Mouse (Mus musculus): ENCODE results near the gene Eno3. TPM values are rescaled to one million over a fixed set of nuclear protein-coding genes. Genes with fewer than 3 reads are reported as not detected.

Eno3 gene
- total and polyA plus RNA-seq, 3 experiments, result 11.2 to 26.4 (median 23.0) TPM

GRCm38 (mm10) chr11:70638714-70639278 lies 18.2 kb upstream of the Eno3 start, which contains the start of gene Gp1ba:
TSS of gene Gp1ba (plus strand) at chr11:70639122.
- H3K4me3 ChIP-seq (replicated peaks in 1 of 3; ENCODE audit: low read depth in 2 of 3, low read length in 2 of 3, poor library complexity in 1 of 3), result no peak within 1 kb of the TSS
- H3K36me3 ChIP-seq (replicated peaks in 1 of 2; ENCODE audit: control insufficient read depth in 1 of 2, insufficient read depth in 1 of 2, low read length in 1 of 2), result peaks cover 0 to 27% of the 10 kb centered on the region in 2 experiments
- H3K4me1 ChIP-seq (ENCODE audit: control insufficient read depth in 1 of 2, insufficient read depth in 2 of 2), result no peaks in the 10 kb centered on the region
- H3K27ac ChIP-seq (ENCODE audit: insufficient read depth, low read depth), result no peak within 1 kb of the TSS
- H3K9me3 ChIP-seq (replicated peaks; ENCODE audit: low read length), result no peaks in the 10 kb centered on the region
- no peaks in the 10 kb centered on the region for H3K79me2 ChIP-seq (replicated peaks; ENCODE audit: control insufficient read depth, extremely low read depth, insufficient read depth, poor library complexity, severe bottlenecking)
- no peak within 1 kb of the TSS for H3K9ac ChIP-seq (ENCODE audit: insufficient read depth, low read depth)
- in situ Hi-C loops (cut with MboI; ENCODE audit: low pct_ligation_motif_present, low pct_unique_long_range_greater_than_20kb, low sequenced_read_pairs), result no loop called here
- dilution Hi-C loops (cut with MboI; ENCODE audit: extremely low pct_ligation_motif_present, extremely low pct_unique_long_range_greater_than_20kb, low sequenced_read_pairs), result no loop called here
- no peaks in the 10 kb centered on the region for H3K27me3 ChIP-seq (replicated peaks)
- DNase-seq (ENCODE audit: extremely low read depth), result no peak
- no peak within 1 kb of the TSS for H3K4me2 ChIP-seq (ENCODE audit: insufficient read depth, low read depth, poor library complexity, severe bottlenecking)
- TF ChIP-seq USF2 (conservative IDR thresholded peaks at IDR 0.05; ENCODE audit: low read depth, low read length), result no peak
- TF ChIP-seq ZMIZ1 (IDR thresholded peaks at IDR 0.05; ENCODE audit: low read depth, low read length), result no peak
- no peak for TF ChIP-seq SIN3A (IDR thresholded peaks at IDR 0.05; ENCODE audit: low read length)
- TF ChIP-seq TBP (conservative IDR thresholded peaks at IDR 0.05; ENCODE audit: low read depth, low read length), result no peak
- TF ChIP-seq ELF1 (IDR thresholded peaks at IDR 0.05; ENCODE audit: low read depth, low read length), result no peak
- TF ChIP-seq ZC3H11A (IDR thresholded peaks at IDR 0.05; ENCODE audit: low read depth, low read length), result no peak
- TF ChIP-seq JUND (conservative IDR thresholded peaks at IDR 0.05; ENCODE audit: low read depth, low read length), result no peak
- TF ChIP-seq ZKSCAN1 (IDR thresholded peaks at IDR 0.05; ENCODE audit: borderline replicate concordance, low read depth, low read length), result no peak
- TF ChIP-seq MAZ (IDR thresholded peaks at IDR 0.05; ENCODE audit: low read depth, low read length), result no peak
- TF ChIP-seq NELFE (IDR thresholded peaks at IDR 0.05; ENCODE audit: low read depth, low read length), result no peak
- no peak for TF ChIP-seq HCFC1 (IDR thresholded peaks at IDR 0.05; ENCODE audit: low read depth, low read length)
- no peak for TF ChIP-seq CHD1 (IDR thresholded peaks at IDR 0.05; ENCODE audit: low read depth, low read length)
- no peak for TF ChIP-seq USF1 (IDR thresholded peaks at IDR 0.05; ENCODE audit: low read depth, low read length)

DNA sequence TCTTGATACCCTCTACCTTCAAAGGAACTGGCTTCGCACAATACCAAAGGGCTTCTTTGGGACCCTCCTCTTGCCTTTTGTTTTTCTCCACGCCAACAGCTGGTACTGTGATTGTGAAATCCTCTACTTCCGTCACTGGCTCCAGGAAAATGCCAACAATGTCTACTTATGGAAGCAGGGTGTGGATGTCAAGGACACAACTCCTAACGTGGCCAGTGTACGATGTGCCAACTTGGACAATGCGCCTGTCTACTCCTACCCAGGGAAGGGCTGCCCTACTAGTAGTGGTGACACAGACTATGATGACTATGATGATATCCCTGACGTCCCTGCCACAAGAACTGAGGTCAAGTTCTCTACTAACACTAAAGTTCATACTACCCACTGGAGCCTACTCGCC lies 17.0 kb upstream of the Eno3 start:
- TF ChIP-seq UBTF (IDR thresholded peaks at IDR 0.05; ENCODE audit: low read depth, low read length) (no peak), EP300 (IDR thresholded peaks at IDR 0.05; ENCODE audit: low read length) (no peak), GABPA (IDR thresholded peaks at IDR 0.05; ENCODE audit: insufficient replicate concordance, low read depth, low read length) (no peak), ELF1 (IDR thresholded peaks at IDR 0.05; ENCODE audit: low read depth, low read length) (no peak), HCFC1 (IDR thresholded peaks at IDR 0.05; ENCODE audit: low read depth, low read length) (no peak)
- DNase-seq (ENCODE audit: extremely low read depth), result no peak
- in situ Hi-C loops (cut with MboI; ENCODE audit: low pct_ligation_motif_present, low pct_unique_long_range_greater_than_20kb, low sequenced_read_pairs), result no loop called here
- Histone ChIP-seq H3K9ac (ENCODE audit: insufficient read depth, low read depth) (no peak overlapping the region), H3K27me3 (replicated peaks) (no peaks in the 10 kb centered on the region), H3K4me1 (ENCODE audit: control insufficient read depth in 1 of 2, insufficient read depth in 2 of 2) (peaks cover 0 to 1% of the 10 kb centered on the region in 2 experiments; a peak in 2 of 4 replicates), H3K36me3 (replicated peaks in 1 of 2; ENCODE audit: control insufficient read depth in 1 of 2, insufficient read depth in 1 of 2, low read length in 1 of 2) (peaks cover 8 to 39% of the 10 kb centered on the region in 2 experiments), H3K9me3 (replicated peaks; ENCODE audit: low read length) (no peaks in the 10 kb centered on the region), H3K79me2 (replicated peaks; ENCODE audit: control insufficient read depth, extremely low read depth, insufficient read depth, poor library complexity, severe bottlenecking) (no peaks in the 10 kb centered on the region), H3K27ac (ENCODE audit: insufficient read depth, low read depth) (no peak overlapping the region), H3K4me3 (replicated peaks in 1 of 3; ENCODE audit: low read depth in 2 of 3, low read length in 2 of 3, poor library complexity in 1 of 3) (no peak overlapping the region), H3K4me2 (ENCODE audit: insufficient read depth, low read depth, poor library complexity, severe bottlenecking) (no peak overlapping the region)
- dilution Hi-C loops (cut with MboI; ENCODE audit: extremely low pct_ligation_motif_present, extremely low pct_unique_long_range_greater_than_20kb, low sequenced_read_pairs), result no loop called here

Measured in CH12.LX (cell line).